Mouse (Mus musculus) myocyte (in vitro differentiated cells): ENCODE measurements around the gene Arhgap15. TPM values are rescaled to one million over a fixed set of nuclear protein-coding genes. Genes with fewer than 3 reads are reported as not detected.

Experiments used
- H3K27me3 ChIP-seq: one replicate; pipeline ENCODE4 v1.6.1; 2011; ENCODE audit not compliant: control insufficient read depth, insufficient read depth, insufficient read length
- H3K36me3 ChIP-seq: one replicate; pipeline ENCODE4 v1.6.1; 2011; ENCODE audit not compliant: control insufficient read depth, insufficient read depth
- H3K4me2 ChIP-seq: one replicate; pipeline ENCODE4 v1.6.1; 2011; ENCODE audit warnings: low read depth, control low read depth
- H3K4me3 ChIP-seq: one replicate; pipeline ENCODE4 v1.5.1; 2011; ENCODE audit warnings: mild to moderate bottlenecking, control low read depth, moderate library complexity
- H3K79me2 ChIP-seq: one replicate; pipeline ENCODE4 v1.6.1; 2011; ENCODE audit not compliant: control insufficient read depth, insufficient read depth
- H3ac ChIP-seq: one replicate; pipeline ENCODE4 v1.6.1; 2011; ENCODE audit not compliant: control insufficient read depth, insufficient read length
- CEBPB ChIP-seq: IDR thresholded peaks from 2 replicates; pipeline ENCODE4 v1.6.1; 2011; ENCODE audit warnings: mild to moderate bottlenecking, moderate library complexity; ENCODE audit not compliant: poor library complexity, insufficient read depth, severe bottlenecking
- E2F4 ChIP-seq: IDR thresholded peaks from one replicate; pipeline ENCODE4 v1.6.1; 2011; ENCODE audit warnings: mild to moderate bottlenecking, control low read depth, moderate library complexity; ENCODE audit not compliant: insufficient read depth
- MAX ChIP-seq: IDR thresholded peaks from one replicate; pipeline ENCODE4 v1.6.1; 2011; ENCODE audit warnings: low read depth, mild to moderate bottlenecking, control low read depth
- MYOD1 ChIP-seq, 3 experiments: IDR thresholded peaks; one replicate each; pipeline ENCODE4 v1.6.1; 2011; ENCODE audit warnings: control low read depth in 2 of 3, low read depth in 2 of 3, mild to moderate bottlenecking in 2 of 3, moderate library complexity in 1 of 3; ENCODE audit not compliant: insufficient read length in 2 of 3, control insufficient read depth in 1 of 3
- MYOG ChIP-seq, 3 experiments: IDR thresholded peaks; one replicate each; pipeline ENCODE4 v1.6.1; 2011; ENCODE audit warnings: control low read depth in 2 of 3, low read depth in 2 of 3, mild to moderate bottlenecking in 2 of 3; ENCODE audit not compliant: insufficient read length in 2 of 3, control insufficient read depth in 1 of 3, insufficient read depth in 1 of 3
- POLR2A ChIP-seq: IDR thresholded peaks from one replicate; pipeline ENCODE4 v1.6.1; 2011; ENCODE audit warnings: low read depth, mild to moderate bottlenecking, control low read depth, moderate library complexity; ENCODE audit not compliant: insufficient read length
- POLR2AphosphoS2 ChIP-seq: IDR thresholded peaks from one replicate; pipeline ENCODE4 v1.6.1; 2011; ENCODE audit warnings: low read depth, control low read depth; ENCODE audit not compliant: insufficient read length
- REST ChIP-seq: IDR thresholded peaks from one replicate; pipeline ENCODE4 v1.6.1; 2011; ENCODE audit warnings: mild to moderate bottlenecking, control low read depth, moderate library complexity; ENCODE audit not compliant: insufficient read depth, insufficient read length
- SRF ChIP-seq: IDR thresholded peaks from one replicate; pipeline ENCODE4 v1.6.1; 2011; ENCODE audit warnings: low read depth; ENCODE audit not compliant: control insufficient read depth, insufficient read length
- TCF12 ChIP-seq: IDR thresholded peaks from one replicate; pipeline ENCODE4 v1.6.1; 2011; ENCODE audit warnings: mild to moderate bottlenecking, control low read depth; ENCODE audit not compliant: poor library complexity, insufficient read depth, severe bottlenecking
- TCF3 ChIP-seq: IDR thresholded peaks from one replicate; pipeline ENCODE4 v1.6.1; 2011; ENCODE audit warnings: low read depth, control low read depth; ENCODE audit not compliant: insufficient read length
- USF1 ChIP-seq: IDR thresholded peaks from one replicate; pipeline ENCODE4 v1.6.1; 2011; ENCODE audit warnings: low read depth, mild to moderate bottlenecking, control low read depth, moderate library complexity
- polyA plus RNA-seq: library from polyadenylated mRNA; unstranded; fragments of >200 nt; fragmentation: generic; extraction: Trizol; gene quantifications from one replicate; pipeline ENCODE4 v1.2.1, GENCODE M21; 2012; ENCODE audit warnings: missing spikeins

Arhgap15 gene
- polyA plus RNA-seq, 1 experiment: not detected

DNA sequence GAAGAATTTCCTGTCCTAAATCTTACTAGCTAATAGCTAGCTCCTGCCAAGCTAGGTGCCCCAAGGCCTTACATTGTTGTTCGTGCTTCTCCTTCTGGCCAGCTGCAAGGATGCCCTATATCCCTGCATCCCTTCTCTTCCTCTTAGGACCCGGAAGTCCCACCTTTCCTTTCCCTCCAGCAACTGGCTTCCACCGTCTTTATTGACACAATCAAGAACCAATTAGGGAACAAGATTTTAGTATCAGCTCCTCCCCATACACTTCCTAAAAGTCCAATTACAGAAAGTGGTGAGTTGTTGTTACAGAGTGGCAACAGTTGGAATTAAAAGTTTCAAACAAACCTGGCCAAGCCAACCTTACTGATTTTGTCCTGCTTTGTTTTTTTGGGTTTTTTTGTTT is 183.1 kb downstream of the Arhgap15 start:
- H3K36me3 ChIP-seq: no peaks in the 10 kb centered on the region
- no peak for TF ChIP-seq TCF12
- TF ChIP-seq SRF: no peak
- TF ChIP-seq TCF3: no peak
- no peak overlapping the region for H3K4me2 ChIP-seq
- H3ac ChIP-seq: no peak overlapping the region
- no peak overlapping the region for H3K4me3 ChIP-seq
- no peaks in the 10 kb centered on the region for H3K79me2 ChIP-seq
- no peaks in the 10 kb centered on the region for H3K27me3 ChIP-seq

DNA sequence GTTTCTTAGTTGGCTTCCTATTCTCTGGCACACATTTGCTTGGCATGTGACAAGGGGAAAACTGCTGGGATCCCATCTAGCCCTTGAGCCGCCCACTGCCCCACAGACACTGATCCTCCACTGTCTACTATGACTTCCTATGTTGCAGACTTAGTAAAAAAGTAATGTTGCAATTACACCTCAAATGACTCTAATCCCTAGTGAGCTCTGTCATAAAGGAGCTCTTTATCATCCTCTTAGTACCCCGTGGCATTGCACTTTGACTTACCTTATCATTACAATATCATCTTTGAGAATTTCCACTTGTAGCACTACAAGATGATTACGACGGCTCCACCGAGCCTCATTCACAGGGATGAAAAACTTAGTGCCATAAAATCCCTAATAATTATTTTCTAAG is 190.6 kb downstream of the Arhgap15 start:
- TF ChIP-seq POLR2A (no peak), TCF3 (no peak), CEBPB (no peak), SRF (no peak), USF1 (no peak), MAX (no peak), REST (no peak), E2F4 (no peak), MYOD1 (IDR thresholded peaks at IDR 0.05; ENCODE audit: control insufficient read depth in 1 of 3, insufficient read length in 2 of 3, low read depth in 2 of 3) (no peak), MYOG (IDR thresholded peaks at IDR 0.05; ENCODE audit: control insufficient read depth in 1 of 3, insufficient read depth in 1 of 3, insufficient read length in 2 of 3, low read depth in 2 of 3) (no peak), TCF12 (no peak), POLR2AphosphoS2 (no peak)
- Histone ChIP-seq H3ac (no peak overlapping the region), H3K4me2 (no peak overlapping the region), H3K36me3 (no peaks in the 10 kb centered on the region), H3K4me3 (no peak overlapping the region), H3K27me3 (no peaks in the 10 kb centered on the region), H3K79me2 (no peaks in the 10 kb centered on the region)

DNA sequence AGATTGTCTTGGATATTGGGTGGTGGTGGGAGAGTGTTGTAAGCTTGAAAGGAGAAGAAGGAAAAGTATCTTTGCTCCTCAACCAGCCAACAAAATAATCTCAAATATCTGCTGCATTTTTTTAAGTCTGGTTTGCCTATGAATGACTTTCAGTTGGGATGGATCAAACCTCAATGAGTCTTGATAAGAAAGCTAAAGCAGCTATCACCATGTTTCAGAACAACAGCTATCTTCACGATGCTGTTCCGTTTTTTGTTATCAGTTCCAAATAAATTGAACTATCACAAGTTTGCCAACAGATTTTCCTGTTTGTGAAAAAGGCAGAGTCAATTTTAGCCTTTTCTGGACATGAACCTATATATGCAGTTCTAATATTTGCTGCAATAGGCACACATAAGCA is 197.1 kb downstream of the Arhgap15 start:
- Histone ChIP-seq H3K27me3 (no peaks in the 10 kb centered on the region), H3ac (no peak overlapping the region), H3K79me2 (no peaks in the 10 kb centered on the region)

DNA sequence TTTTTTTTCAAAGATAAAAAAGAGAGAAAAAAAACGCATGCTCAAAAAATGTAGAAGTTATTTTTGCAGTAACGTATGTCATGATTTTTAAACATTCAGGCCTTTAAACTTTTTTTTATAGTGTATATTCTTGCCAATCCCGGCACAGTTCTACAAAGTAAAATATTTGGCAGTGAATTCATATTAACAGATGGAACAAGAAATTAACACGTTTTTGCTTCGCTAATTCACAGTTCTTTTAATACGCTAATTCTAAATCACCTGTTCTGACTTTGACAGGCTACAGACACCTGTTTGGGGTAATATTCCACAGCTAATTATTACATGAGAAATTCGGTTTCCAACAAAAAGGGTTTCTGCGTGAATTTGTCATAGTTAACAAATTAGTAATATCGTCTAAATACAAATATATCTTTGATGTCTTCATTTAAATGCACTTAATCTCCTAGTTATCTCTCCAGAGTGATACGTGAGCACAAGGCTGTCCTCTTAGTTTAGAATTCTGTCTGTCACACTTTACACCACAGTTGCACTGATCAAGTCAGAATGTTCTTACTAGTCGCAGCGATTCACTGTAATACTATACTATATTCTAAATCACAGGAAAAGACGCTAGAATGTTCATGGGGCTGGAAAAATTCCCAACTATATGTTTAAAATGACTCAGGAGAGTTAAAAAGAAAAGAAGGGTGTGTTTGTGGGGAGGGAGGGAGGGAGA is 201.3 kb downstream of the Arhgap15 start:
- Histone ChIP-seq H3ac (no peak overlapping the region), H3K36me3 (no peaks in the 10 kb centered on the region), H3K4me3 (no peak overlapping the region), H3K27me3 (no peaks in the 10 kb centered on the region), H3K4me2 (no peak overlapping the region), H3K79me2 (no peaks in the 10 kb centered on the region)
- no peak for TF ChIP-seq TCF3
- TF ChIP-seq CEBPB: no peak
- TF ChIP-seq MYOD1 (IDR thresholded peaks at IDR 0.05; ENCODE audit: control insufficient read depth in 1 of 3, insufficient read length in 2 of 3, low read depth in 2 of 3): no peak
- TF ChIP-seq MAX: no peak
- no peak for TF ChIP-seq SRF
- TF ChIP-seq POLR2AphosphoS2: no peak
- no peak for TF ChIP-seq MYOG (IDR thresholded peaks at IDR 0.05; ENCODE audit: control insufficient read depth in 1 of 3, insufficient read depth in 1 of 3, insufficient read length in 2 of 3, low read depth in 2 of 3)
- TF ChIP-seq POLR2A: no peak
- no peak for TF ChIP-seq TCF12
- no peak for TF ChIP-seq E2F4
- no peak for TF ChIP-seq USF1
- TF ChIP-seq REST: no peak

More for the DNA sequence above, 197.1 kb downstream of the Arhgap15 start:
- Histone ChIP-seq H3K4me3 (no peak overlapping the region), H3K4me2 (no peak overlapping the region), H3K36me3 (no peaks in the 10 kb centered on the region)
- TF ChIP-seq TCF3: no peak
- TF ChIP-seq E2F4: no peak
- TF ChIP-seq CEBPB: no peak
- TF ChIP-seq REST: no peak
- no peak for TF ChIP-seq MAX
- TF ChIP-seq MYOG (IDR thresholded peaks at IDR 0.05; ENCODE audit: control insufficient read depth in 1 of 3, insufficient read depth in 1 of 3, insufficient read length in 2 of 3, low read depth in 2 of 3): no peak
- no peak for TF ChIP-seq USF1
- no peak for TF ChIP-seq SRF
- TF ChIP-seq TCF12: no peak

DNA sequence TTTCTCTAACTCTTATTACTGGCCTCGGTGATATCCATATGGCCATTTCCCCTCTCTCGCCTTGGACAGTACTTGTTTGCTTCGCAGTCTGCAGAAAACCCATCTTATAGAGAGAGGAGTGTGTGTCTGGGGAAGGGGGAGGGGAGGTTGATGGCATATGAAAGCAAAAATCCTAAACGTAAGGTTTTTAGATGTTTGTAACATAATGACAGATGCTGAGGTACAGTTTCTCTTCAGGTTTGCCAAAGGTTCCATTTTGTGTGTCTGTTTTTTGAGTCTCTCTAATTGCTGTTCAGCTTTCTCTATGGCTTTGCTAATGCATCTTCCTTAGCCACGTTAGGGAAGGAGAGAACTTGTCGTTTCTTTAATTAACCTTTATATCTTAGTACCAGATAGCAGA is 202.1 kb downstream of the Arhgap15 start:
- H3ac ChIP-seq: no peak overlapping the region
- no peaks in the 10 kb centered on the region for H3K36me3 ChIP-seq
- H3K27me3 ChIP-seq: no peaks in the 10 kb centered on the region

More for the DNA sequence above, 202.1 kb downstream of the Arhgap15 start:
- Histone ChIP-seq H3K4me2 (no peak overlapping the region), H3K4me3 (no peak overlapping the region), H3K79me2 (no peaks in the 10 kb centered on the region)
- no peak for TF ChIP-seq SRF
- TF ChIP-seq TCF12: no peak
- TF ChIP-seq E2F4: no peak
- TF ChIP-seq MAX: no peak
